Mouse (Mus musculus): Measurements from ENCODE around the gene Scyl1. TPM values are rescaled to one million over a fixed set of nuclear protein-coding genes. Genes with fewer than 3 reads are reported as not detected.

Gene Scyl1
- total and polyA plus RNA-seq, 3 experiments = 57.2 to 95.6 (median 70.0) TPM

GRCm38 (mm10) chr19:5782121-5782520 is 10.9 kb upstream of the Scyl1 start:
- Histone ChIP-seq H3K79me2 (replicated peaks; ENCODE audit: control insufficient read depth, insufficient read depth, low read length) (no peaks in the 10 kb centered on the region), H3K27ac (no peak overlapping the region), H3K36me3 (ENCODE audit: control insufficient read depth, insufficient read depth, low read length) (no peaks in the 10 kb centered on the region), H3K4me3 (no peak overlapping the region), H3K27me3 (ENCODE audit: control insufficient read depth, insufficient read depth, low read length) (no peaks in the 10 kb centered on the region), H3K4me1 (ENCODE audit: control insufficient read depth, insufficient read depth, low read length) (peaks cover 1% of the 10 kb centered on the region; the same call in 1 of the 2 replicates), H3K9ac (ENCODE audit: low read depth, low read length) (no peak overlapping the region)
- DNase-seq = no peak
- 59% methylated on average over 1 of the region's 1 CpGs for WGBS
- TF ChIP-seq EP300 (IDR thresholded peaks at IDR 0.05; ENCODE audit: insufficient read depth, low read depth, low read length) (no peak), CTCF (IDR thresholded peaks at IDR 0.05) (no peak), POLR2A (IDR thresholded peaks at IDR 0.05; ENCODE audit: insufficient read depth, low read depth, low read length) (no peak)
- intact Hi-C loops (cut with DNase I) = loop anchor here (5.0 kb wide), 1 partner anchor 255 kb away; no protein-coding TSS in a partner anchor

DNA sequence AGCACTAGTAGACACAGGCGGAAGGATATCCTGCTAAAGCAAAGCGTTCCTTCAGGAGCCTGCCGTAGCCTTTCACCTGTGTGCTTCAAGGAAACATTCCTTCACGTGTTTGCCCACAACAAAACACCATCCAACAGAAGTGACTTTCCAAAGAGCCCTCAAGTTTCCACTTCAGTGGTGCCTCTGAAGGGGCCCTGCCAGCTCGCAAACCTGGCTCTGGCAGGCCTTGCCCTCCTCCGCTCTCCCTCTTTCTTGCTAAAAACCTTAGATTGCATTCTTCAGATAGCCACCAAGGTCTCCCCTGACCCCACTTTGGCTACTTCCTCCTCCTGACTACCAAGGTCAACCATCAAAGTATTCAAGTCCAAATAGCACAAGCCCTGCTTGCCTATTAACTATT is 10.3 kb upstream of the Scyl1 start:
- Histone ChIP-seq H3K27ac (no peak overlapping the region), H3K4me1 (ENCODE audit: control insufficient read depth, insufficient read depth, low read length) (peaks cover under 1% of the 10 kb centered on the region; the same call in 1 of the 2 replicates), H3K36me3 (ENCODE audit: control insufficient read depth, insufficient read depth, low read length) (no peaks in the 10 kb centered on the region), H3K9ac (ENCODE audit: low read depth, low read length) (no peak overlapping the region), H3K27me3 (ENCODE audit: control insufficient read depth, insufficient read depth, low read length) (no peaks in the 10 kb centered on the region), H3K4me3 (no peak overlapping the region), H3K79me2 (replicated peaks; ENCODE audit: control insufficient read depth, insufficient read depth, low read length) (no peaks in the 10 kb centered on the region)
- DNase-seq = no peak
- 89% methylated on average over 6 of the region's 6 CpGs for WGBS
- intact Hi-C loops (cut with DNase I) = loop anchor here (2.0 to 5.0 kb wide), 2 partner anchors 71 to 254 kb away; no protein-coding TSS in a partner anchor
- TF ChIP-seq EP300 (IDR thresholded peaks at IDR 0.05; ENCODE audit: insufficient read depth, low read depth, low read length) = no peak

GRCm38 (mm10) chr19:5780203-5780602 is 9.0 kb upstream of the Scyl1 start:
- WGBS = 49% methylated on average over 7 of the region's 7 CpGs
- DNase-seq = no peak
- Histone ChIP-seq H3K79me2 (replicated peaks; ENCODE audit: control insufficient read depth, insufficient read depth, low read length) (no peaks in the 10 kb centered on the region), H3K4me1 (ENCODE audit: control insufficient read depth, insufficient read depth, low read length) (no peaks in the 10 kb centered on the region), H3K36me3 (ENCODE audit: control insufficient read depth, insufficient read depth, low read length) (no peaks in the 10 kb centered on the region), H3K4me3 (no peak overlapping the region), H3K9ac (ENCODE audit: low read depth, low read length) (no peak overlapping the region), H3K27me3 (ENCODE audit: control insufficient read depth, insufficient read depth, low read length) (no peaks in the 10 kb centered on the region), H3K27ac (no peak overlapping the region)
- TF ChIP-seq EP300 (IDR thresholded peaks at IDR 0.05; ENCODE audit: insufficient read depth, low read depth, low read length) (0 out of 2 replicates have a peak, but pooled peaks have one; percentile 26), CTCF (IDR thresholded peaks at IDR 0.05) (peak; percentile 72), POLR2A (IDR thresholded peaks at IDR 0.05; ENCODE audit: insufficient read depth, low read depth, low read length) (no peak)
- intact Hi-C loops (cut with DNase I) = loop anchor here (2.0 to 5.0 kb wide), 2 partner anchors 69 to 253 kb away; no protein-coding TSS in a partner anchor

- no peaks in the 10 kb centered on the region for H3K36me3 ChIP-seq (ENCODE audit: control insufficient read depth, insufficient read depth, low read length)
- no peak for DNase-seq
- H3K27me3 ChIP-seq (ENCODE audit: control insufficient read depth, insufficient read depth, low read length) = no peaks in the 10 kb centered on the region
- H3K27ac ChIP-seq = no peak overlapping the region
- no peak overlapping the region for H3K4me3 ChIP-seq
- TF ChIP-seq CTCF (IDR thresholded peaks at IDR 0.05) (no peak), POLR2A (IDR thresholded peaks at IDR 0.05; ENCODE audit: insufficient read depth, low read depth, low read length) (no peak), EP300 (IDR thresholded peaks at IDR 0.05; ENCODE audit: insufficient read depth, low read depth, low read length) (no peak)
- 74% methylated on average over 8 of the region's 8 CpGs for WGBS
- no peak overlapping the region for H3K9ac ChIP-seq (ENCODE audit: low read depth, low read length)
- intact Hi-C loops (cut with DNase I) = no loop called here
- H3K4me1 ChIP-seq (ENCODE audit: control insufficient read depth, insufficient read depth, low read length) = no peaks in the 10 kb centered on the region
- no peaks in the 10 kb centered on the region for H3K79me2 ChIP-seq (replicated peaks; ENCODE audit: control insufficient read depth, insufficient read depth, low read length)
These were observed 7.1 kb upstream of the Scyl1 start for GRCm38 (mm10) chr19:5778312-5778711.

DNA sequence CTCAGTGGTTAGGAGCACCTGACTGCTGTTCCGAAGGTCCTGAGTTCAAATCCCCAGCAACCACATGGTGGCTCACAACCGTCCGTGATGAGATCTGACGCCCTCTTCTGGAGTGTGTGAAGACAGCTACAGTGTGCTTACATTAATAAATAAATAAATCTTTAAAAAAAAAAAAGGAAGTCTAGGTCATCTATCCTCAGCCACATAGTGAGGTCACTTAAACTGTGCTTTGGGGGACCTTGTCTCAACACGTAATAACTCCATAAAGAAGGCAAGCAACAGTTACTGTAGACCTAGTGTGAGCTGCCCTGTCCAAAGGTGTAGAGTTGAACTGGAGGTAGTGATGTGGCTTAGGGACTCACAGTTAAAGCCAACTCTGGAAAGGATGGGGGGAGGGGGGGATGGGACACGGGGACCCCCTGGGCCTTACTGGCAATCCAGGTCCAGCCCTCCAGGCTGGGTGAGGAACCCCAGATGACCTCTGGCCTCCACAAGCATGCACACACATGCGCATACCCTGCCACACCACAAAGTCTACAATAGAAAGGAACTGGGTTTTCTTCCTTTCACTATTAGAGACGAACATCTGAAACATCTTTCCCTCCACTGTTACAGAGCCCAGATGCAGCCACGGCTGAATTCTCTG is 6.3 kb upstream of the Scyl1 start:
- H3K27me3 ChIP-seq (ENCODE audit: control insufficient read depth, insufficient read depth, low read length) = no peaks in the 10 kb centered on the region
- WGBS = 70% methylated on average over 9 of the region's 9 CpGs
- H3K27ac ChIP-seq = no peak overlapping the region
- DNase-seq = no peak
- TF ChIP-seq EP300 (IDR thresholded peaks at IDR 0.05; ENCODE audit: insufficient read depth, low read depth, low read length) (no peak), CTCF (IDR thresholded peaks at IDR 0.05) (no peak), POLR2A (IDR thresholded peaks at IDR 0.05; ENCODE audit: insufficient read depth, low read depth, low read length) (no peak)
- no peaks in the 10 kb centered on the region for H3K36me3 ChIP-seq (ENCODE audit: control insufficient read depth, insufficient read depth, low read length)
- intact Hi-C loops (cut with DNase I) = no loop called here
- no peaks in the 10 kb centered on the region for H3K79me2 ChIP-seq (replicated peaks; ENCODE audit: control insufficient read depth, insufficient read depth, low read length)
- H3K9ac ChIP-seq (ENCODE audit: low read depth, low read length) = no peak overlapping the region
- no peaks in the 10 kb centered on the region for H3K4me1 ChIP-seq (ENCODE audit: control insufficient read depth, insufficient read depth, low read length)
- H3K4me3 ChIP-seq = no peak overlapping the region

GRCm38 (mm10) chr19:5770311-5770710 is 908 bp downstream of the Scyl1 start:
- Histone ChIP-seq H3K27me3 (ENCODE audit: control insufficient read depth, insufficient read depth, low read length) (no peaks in the 10 kb centered on the region), H3K79me2 (replicated peaks; ENCODE audit: control insufficient read depth, insufficient read depth, low read length) (no peaks in the 10 kb centered on the region), H3K9ac (ENCODE audit: low read depth, low read length) (peak overlapping the region; percentile 91), H3K27ac (peak overlapping the region; percentile 99), H3K36me3 (ENCODE audit: control insufficient read depth, insufficient read depth, low read length) (no peaks in the 10 kb centered on the region; the same call in 1 of the 2 replicates), H3K4me3 (peak overlapping the region; percentile 98), H3K4me1 (ENCODE audit: control insufficient read depth, insufficient read depth, low read length) (peaks cover 5% of the 10 kb centered on the region)
- 29% methylated on average over 9 of the region's 9 CpGs for whole genome bisulfite sequencing
- DNase-seq = no peak
- TF ChIP-seq POLR2A (IDR thresholded peaks at IDR 0.05; ENCODE audit: insufficient read depth, low read depth, low read length) (no peak), CTCF (IDR thresholded peaks at IDR 0.05) (no peak), EP300 (IDR thresholded peaks at IDR 0.05; ENCODE audit: insufficient read depth, low read depth, low read length) (no peak)
- intact Hi-C loops (cut with DNase I) = loop anchor here (2.0 kb wide), 1 partner anchor 42 kb away; the partner anchor contains the start of gene Fam89b
